Mouse (Mus musculus) G1E (cell line): Measurements from ENCODE around the gene Fyb.

ENCODE experiments used
- CTCF ChIP-seq: IDR thresholded peaks from 2 replicates; pipeline ENCODE4 v1.5.1; 2012; ENCODE audit warnings: low read depth, low read length, inconsistent platforms, mixed read lengths
- GATA1 ChIP-seq: IDR thresholded peaks from 2 replicates; pipeline ENCODE4 v1.6.1; 2012; ENCODE audit warnings: borderline replicate concordance, low read length, inconsistent platforms, mixed read lengths

GRCm38 (mm10) chr15:6534592-6534991, 11.9 kb downstream of the Fyb start:
- TF ChIP-seq CTCF (no peak), GATA1 (no peak)
